Mouse (Mus musculus) embryonic fibroblast, embryonic 13.5 days (primary cell): ENCODE measurements around the gene Slc30a4. TPM values are rescaled to one million over a fixed set of nuclear protein-coding genes. Genes with fewer than 3 reads are reported as not detected.

Experiments
- H3K27ac ChIP-seq: 2 replicates; pipeline ENCODE4 v1.5.1; 2012; ENCODE audit warnings: low read length, control low read depth, inconsistent platforms; ENCODE audit not compliant: insufficient read depth
- H3K4me1 ChIP-seq: 2 replicates; pipeline ENCODE4 v1.6.1; 2011; ENCODE audit warnings: low read length; ENCODE audit not compliant: control insufficient read depth, insufficient read depth
- H3K4me3 ChIP-seq: 2 replicates; pipeline ENCODE4 v1.5.1; 2011; ENCODE audit warnings: mild to moderate bottlenecking, control low read depth, low read length; ENCODE audit not compliant: insufficient read depth
- CTCF ChIP-seq: IDR thresholded peaks from 2 replicates; pipeline ENCODE4 v1.5.1; 2011; ENCODE audit warnings: mild to moderate bottlenecking, control low read depth, low read length, moderate library complexity, borderline replicate concordance; ENCODE audit not compliant: insufficient read depth
- POLR2A ChIP-seq: IDR thresholded peaks from 2 replicates; pipeline ENCODE4 v1.6.1; 2011; ENCODE audit warnings: low read depth, mild to moderate bottlenecking, control low read depth, low read length, moderate library complexity
- polyA plus RNA-seq: library from polyadenylated mRNA; stranded (reverse); fragments of >200 nt; gene quantifications from 2 replicates; pipeline ENCODE4 v1.2.4, GENCODE M21; 2011; ENCODE audit warnings: low read depth; ENCODE audit not compliant: missing spikeins, insufficient read length

The Slc30a4 gene
- polyA plus RNA-seq, 1 experiment, result 44.5 TPM

DNA sequence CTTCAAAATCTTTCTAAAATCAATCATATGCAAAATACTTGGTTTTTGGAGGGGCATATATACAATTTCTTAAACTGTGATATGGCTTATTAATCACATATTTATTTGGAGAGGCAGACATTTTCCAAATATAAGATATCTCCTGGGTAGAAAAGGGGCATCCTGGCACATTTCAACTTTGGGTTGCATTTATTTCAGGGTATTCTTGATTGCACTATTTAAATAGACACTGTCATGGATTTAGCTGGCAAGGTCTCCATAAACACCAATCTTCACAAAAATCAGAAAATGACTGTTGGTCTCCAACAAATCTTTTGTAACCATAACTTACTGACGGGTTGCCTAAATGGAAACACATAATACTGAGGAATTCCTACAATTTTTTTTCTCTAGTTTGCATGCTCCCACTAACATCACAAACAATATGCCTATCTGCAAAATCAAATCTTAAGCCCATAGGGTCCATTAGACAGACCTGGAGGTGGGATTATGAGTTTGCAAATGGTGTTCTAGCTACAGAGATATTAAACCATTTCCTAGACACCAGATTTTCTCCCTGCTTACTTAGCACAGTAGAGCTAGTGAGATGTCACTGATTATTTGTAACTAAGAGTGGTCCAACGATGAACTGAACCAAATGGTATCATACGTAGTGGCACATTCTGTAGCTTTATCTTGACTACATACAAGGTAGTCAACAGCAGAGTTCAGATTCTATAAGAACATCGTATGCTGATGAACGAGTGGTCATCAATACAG, 20.9 kb downstream of the Slc30a4 start:
- H3K4me3 ChIP-seq, result no peak overlapping the region
- TF ChIP-seq POLR2A, result no peak
- no peak for TF ChIP-seq CTCF
- no peak overlapping the region for H3K27ac ChIP-seq
- H3K4me1 ChIP-seq, result no peaks in the 10 kb centered on the region; the same call in 1 of the 2 replicates

DNA sequence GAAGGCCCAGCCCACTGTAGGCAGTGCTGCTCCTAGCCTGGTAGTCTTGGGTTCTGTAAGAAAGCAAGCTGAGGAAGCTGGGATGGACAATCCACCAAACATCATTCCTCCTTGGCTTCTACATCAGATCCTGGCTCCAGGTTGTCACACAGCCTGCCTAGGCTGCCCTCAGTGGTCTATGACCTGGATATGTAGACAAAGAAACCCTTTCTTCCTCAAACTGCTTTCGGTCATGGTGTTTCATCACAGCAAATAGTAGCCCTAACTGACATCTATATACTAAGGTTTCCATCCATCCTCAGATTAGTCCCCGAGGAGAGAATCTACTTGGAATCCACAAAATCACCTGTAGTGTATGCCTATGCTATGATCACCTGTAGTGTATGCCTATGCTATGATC, 27.3 kb downstream of the Slc30a4 start:
- TF ChIP-seq POLR2A (no peak), CTCF (no peak)
- H3K4me1 ChIP-seq, result no peaks in the 10 kb centered on the region
- H3K4me3 ChIP-seq, result no peak overlapping the region
- H3K27ac ChIP-seq, result no peak overlapping the region

DNA sequence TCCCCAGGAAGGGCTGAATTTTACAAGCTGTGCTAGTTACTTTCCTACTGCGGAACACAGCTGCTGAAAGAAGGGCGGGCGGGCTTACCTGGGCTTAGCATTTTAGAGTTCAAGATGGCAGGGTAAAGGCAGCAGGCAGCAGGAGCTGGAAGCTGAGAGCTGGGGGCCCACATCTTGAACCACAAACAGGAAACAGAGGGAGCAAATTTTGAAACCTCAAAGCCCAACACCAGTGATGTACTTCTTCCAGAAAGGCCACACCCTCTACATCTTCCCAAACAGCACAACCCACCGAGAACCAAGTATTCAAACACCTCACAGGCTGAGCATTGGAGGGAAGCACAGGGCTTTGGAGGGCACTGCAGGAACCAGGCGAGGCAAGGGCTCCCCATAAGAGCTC, 29.6 kb downstream of the Slc30a4 start:
- Histone ChIP-seq H3K4me3 (no peak overlapping the region), H3K4me1 (no peaks in the 10 kb centered on the region), H3K27ac (no peak overlapping the region)
- TF ChIP-seq CTCF (no peak), POLR2A (no peak)

DNA sequence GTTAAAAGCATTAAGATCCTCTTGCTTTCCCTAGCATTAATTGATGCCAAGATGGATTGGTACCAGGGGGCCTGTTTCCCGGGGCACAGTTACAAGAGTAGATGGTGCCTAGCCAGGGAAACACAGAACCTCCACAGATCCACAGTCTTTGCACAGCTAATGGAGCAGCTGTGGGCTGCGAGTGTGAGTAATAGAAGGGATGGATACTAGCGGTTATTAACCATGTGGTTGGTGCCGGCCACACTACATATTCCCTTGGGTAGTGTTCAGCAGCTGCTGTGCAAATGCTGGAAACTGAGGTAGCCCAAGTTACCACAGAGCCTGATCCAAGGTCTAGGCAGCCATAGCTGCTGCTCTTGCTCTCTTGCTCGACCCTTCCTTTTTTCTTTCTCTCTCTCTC, 30.7 kb downstream of the Slc30a4 start:
- no peaks in the 10 kb centered on the region for H3K4me1 ChIP-seq
- TF ChIP-seq CTCF (no peak), POLR2A (no peak)
- no peak overlapping the region for H3K27ac ChIP-seq
- no peak overlapping the region for H3K4me3 ChIP-seq

DNA sequence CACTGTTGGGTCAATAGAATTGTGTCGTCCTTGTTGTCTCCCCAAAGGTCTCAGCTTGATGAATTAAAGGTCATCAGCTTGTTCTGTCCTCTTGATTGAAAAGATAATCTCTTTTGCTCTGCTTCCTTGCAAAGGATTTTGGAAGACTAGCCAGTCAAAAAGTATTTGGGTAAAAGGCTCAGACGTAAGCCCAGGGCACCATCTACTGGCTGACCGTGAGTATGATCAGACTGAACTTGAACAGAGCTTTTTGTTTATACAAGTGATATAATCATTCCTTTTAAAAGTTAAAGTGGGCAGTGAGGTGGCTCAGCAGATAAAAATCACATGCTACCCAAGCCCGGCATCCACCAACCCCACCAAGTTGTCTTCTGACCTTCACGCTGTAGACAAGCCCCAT, 34.6 kb downstream of the Slc30a4 start:
- TF ChIP-seq CTCF (peak; percentile 49; the same call in 1 of the 2 replicates), POLR2A (no peak)
- 0 out of 2 replicates have a peak, but pooled peaks cover 3% of the 10 kb centered on the region for H3K4me1 ChIP-seq
- no peak overlapping the region for H3K4me3 ChIP-seq
- no peak overlapping the region for H3K27ac ChIP-seq

DNA sequence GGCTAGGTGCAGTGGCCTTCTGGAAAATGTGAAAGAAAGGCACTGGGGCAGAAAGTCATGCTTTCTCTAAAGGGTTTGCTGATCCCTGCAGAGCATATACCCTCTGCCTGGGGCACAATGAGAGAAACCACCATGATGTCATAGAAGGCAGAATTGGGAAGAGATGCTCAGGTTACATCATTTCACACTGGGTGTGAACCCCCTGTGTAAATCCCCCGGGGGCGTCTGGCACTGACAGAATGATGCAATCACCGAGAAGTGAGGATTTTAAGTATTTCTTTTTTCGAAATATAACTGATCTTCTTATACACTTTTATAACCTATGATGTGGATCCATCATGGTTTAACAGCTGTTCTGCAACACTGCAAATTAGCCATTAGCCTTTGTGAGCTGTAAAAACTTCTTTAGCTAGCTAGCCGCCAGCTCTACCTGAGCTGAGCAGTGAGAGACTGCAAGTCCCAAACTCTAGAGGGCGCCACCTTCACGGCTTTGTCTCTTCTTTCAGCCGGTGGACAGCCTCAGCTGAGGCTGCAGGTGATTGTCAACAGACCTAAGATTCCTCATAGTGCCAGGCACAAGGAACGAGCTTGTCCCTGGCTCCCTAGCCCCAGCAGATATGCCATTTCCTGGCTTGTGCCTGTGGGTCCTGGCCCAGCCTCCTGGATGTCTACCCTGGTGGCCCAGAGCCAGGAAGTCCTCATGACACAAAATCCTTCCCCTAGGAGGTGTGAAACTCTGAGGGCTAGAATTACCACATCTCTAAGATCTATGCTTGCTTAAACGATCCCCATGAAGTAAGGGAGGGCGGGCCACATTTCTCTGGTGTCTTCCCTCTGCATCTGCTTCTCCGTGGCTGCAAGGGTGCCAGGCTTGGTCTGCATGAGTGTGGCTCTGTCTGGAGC, 36.2 kb downstream of the Slc30a4 start:
- Histone ChIP-seq H3K4me1 (0 out of 2 replicates have a peak, but pooled peaks cover 3% of the 10 kb centered on the region), H3K4me3 (no peak overlapping the region), H3K27ac (no peak overlapping the region)
- no peak for TF ChIP-seq POLR2A
- TF ChIP-seq CTCF, result peak; percentile 39; the same call in 1 of the 2 replicates

DNA sequence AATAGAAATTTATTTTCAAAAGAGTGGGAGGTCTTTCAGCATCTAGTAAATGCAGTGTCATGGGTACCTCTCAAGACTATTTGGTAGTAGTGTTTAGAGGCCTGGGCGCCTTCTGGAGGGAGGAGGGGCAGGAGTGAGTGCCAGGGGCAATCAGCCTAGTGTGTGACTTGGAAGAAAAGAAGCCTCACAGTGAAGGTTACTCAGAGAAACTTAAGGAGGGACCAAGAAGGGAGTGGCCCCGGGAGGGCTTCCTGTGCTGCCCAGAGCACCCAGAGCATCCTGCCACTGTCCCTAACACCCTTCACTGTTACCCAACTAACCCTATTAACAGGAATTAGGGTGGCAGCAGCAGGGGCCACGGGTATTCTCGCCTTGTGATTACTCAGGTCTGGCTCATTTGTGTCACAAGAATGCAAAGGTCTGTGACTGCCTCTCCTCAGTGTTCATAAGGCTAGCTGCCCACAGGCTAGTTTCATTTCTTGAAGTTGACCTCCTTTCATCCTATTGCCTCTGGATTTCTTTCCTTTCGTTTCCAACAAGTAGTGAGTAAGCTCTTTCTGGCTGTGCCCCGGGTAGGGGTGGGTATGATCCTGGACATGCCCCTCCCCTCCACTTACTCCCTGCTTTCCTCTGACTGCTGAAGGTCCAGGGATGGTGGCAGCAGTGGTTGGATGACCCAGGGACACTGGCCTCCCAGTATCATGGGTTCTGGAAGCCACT, 37.0 kb downstream of the Slc30a4 start:
- no peak overlapping the region for H3K4me3 ChIP-seq
- TF ChIP-seq POLR2A (no peak), CTCF (no peak)
- H3K4me1 ChIP-seq, result 0 out of 2 replicates have a peak, but pooled peaks cover 3% of the 10 kb centered on the region
- H3K27ac ChIP-seq, result no peak overlapping the region; the same call in 1 of the 2 replicates

DNA sequence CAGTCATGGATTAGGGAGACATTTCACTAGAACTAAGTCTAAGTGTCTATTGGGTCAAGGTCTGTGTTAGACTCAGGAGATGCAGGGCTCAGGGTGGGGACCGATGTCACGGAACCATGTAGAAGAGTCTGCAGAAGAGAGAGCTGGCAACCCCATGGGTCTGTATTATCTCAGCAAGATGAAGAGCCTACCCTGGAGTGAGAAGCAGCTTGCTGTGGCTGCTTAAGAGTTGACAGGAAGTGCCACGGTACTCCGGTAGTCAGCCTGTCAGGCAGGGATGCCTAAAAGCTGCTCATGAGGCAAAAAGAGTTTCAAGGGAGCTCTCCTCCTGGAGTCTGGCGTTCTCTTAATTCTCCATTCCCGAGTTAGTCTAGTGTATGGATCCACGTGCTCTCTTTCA, 42.6 kb downstream of the Slc30a4 start:
- no peak overlapping the region for H3K27ac ChIP-seq

DNA sequence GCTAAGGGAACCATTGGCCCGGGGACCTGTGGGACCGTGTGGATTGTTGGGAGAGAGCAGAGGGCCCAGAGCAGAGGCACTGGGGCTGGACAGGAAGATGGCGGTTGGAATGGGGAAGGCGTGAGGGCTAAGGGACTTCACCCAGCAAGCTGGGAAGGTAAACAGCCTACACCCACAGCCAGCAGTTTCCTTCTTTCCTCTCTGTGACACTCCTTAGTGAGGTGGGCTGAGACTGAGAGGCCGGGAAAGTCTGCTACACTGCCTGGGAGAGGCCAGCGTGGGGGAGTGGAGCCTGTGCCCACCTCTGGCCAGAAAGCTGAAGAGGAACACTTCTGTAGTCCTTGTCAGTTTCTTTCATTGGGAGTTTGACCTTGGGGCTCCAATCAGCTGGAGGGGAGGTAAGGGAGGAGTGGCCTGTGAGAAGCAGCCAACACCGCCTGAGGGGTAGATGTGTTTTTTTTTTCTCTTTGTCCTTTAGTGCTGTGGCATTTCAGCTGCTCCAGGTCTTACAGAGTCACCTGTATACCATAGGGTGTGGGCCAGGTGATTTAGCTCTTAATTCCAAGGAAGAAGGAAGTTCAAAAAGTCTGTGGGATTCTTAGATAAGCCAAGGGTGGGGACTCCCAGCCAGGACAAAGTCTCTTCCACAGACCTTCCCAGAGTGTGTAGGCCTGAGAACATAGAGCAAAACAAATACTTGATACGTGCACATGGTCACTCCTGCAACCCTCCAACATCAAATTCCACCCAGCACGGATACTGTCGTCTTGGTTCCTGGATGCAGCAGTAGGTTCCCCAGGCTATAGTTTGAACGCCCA, 44.5 kb downstream of the Slc30a4 start:
- Histone ChIP-seq H3K27ac (no peak overlapping the region), H3K4me3 (no peak overlapping the region), H3K4me1 (peaks cover 8% of the 10 kb centered on the region; the same call in 1 of the 2 replicates)
- TF ChIP-seq POLR2A, result no peak
- no peak for TF ChIP-seq CTCF

More for the DNA sequence above, 42.6 kb downstream of the Slc30a4 start:
- peaks cover 8% of the 10 kb centered on the region; the same call in 1 of the 2 replicates for H3K4me1 ChIP-seq
- H3K4me3 ChIP-seq, result no peak overlapping the region
- TF ChIP-seq CTCF (no peak), POLR2A (no peak)
